Mouse (Mus musculus) MEL-GATA-1-ER (cell line): ENCODE data around the gene Agap1.

Source experiments
- DNase-seq: peaks from one replicate; pipeline ENCODE4 v3.0.0-alpha.2; 2012; ENCODE audit warnings: low read depth; ENCODE audit errors: extremely low read depth

Gene Agap1

GRCm38 (mm10) chr1:89750921-89751320 is 296.3 kb downstream of the Agap1 start:
- DNase-seq, result no peak

- DNase-seq, result no peak
Measured at GRCm38 (mm10) chr1:89751344-89751743, 296.7 kb downstream of the Agap1 start.

- no peak for DNase-seq
Measured at GRCm38 (mm10) chr1:89752659-89753058, 298.1 kb downstream of the Agap1 start.

GRCm38 (mm10) chr1:89755358-89755757 is 300.8 kb downstream of the Agap1 start:
- no peak for DNase-seq

GRCm38 (mm10) chr1:89756387-89756786 is 301.8 kb downstream of the Agap1 start:
- DNase-seq, result no peak

- no peak for DNase-seq
Measured at GRCm38 (mm10) chr1:89757545-89757944, 302.9 kb downstream of the Agap1 start.

- DNase-seq, result no peak
Measured at GRCm38 (mm10) chr1:89763912-89764311, 309.3 kb downstream of the Agap1 start.

- no peak for DNase-seq
Measured at GRCm38 (mm10) chr1:89766891-89767290, 312.3 kb downstream of the Agap1 start.

GRCm38 (mm10) chr1:89769641-89770040 is 315.0 kb downstream of the Agap1 start:
- DNase-seq, result no peak

GRCm38 (mm10) chr1:89770298-89770697 is 315.7 kb downstream of the Agap1 start:
- no peak for DNase-seq

GRCm38 (mm10) chr1:89775750-89776149 is 321.1 kb downstream of the Agap1 start:
- DNase-seq, result no peak

GRCm38 (mm10) chr1:89780675-89781074 is 326.1 kb downstream of the Agap1 start:
- DNase-seq, result no peak

GRCm38 (mm10) chr1:89781861-89782260 is 327.3 kb downstream of the Agap1 start:
- no peak for DNase-seq

GRCm38 (mm10) chr1:89786793-89787192 is 332.2 kb downstream of the Agap1 start:
- no peak for DNase-seq

- no peak for DNase-seq
Measured at GRCm38 (mm10) chr1:89798724-89799123, 344.1 kb downstream of the Agap1 start.

GRCm38 (mm10) chr1:89801506-89801905 is 346.9 kb downstream of the Agap1 start:
- no peak for DNase-seq

- no peak for DNase-seq
Measured at GRCm38 (mm10) chr1:89804981-89805380, 350.4 kb downstream of the Agap1 start.

GRCm38 (mm10) chr1:89812816-89813215 is 358.2 kb downstream of the Agap1 start:
- no peak for DNase-seq

- no peak for DNase-seq
Measured at GRCm38 (mm10) chr1:89816487-89817206, 362.0 kb downstream of the Agap1 start.

- no peak for DNase-seq
Measured at GRCm38 (mm10) chr1:89821822-89822221, 367.2 kb downstream of the Agap1 start.

GRCm38 (mm10) chr1:89822431-89822830 is 367.8 kb downstream of the Agap1 start:
- no peak for DNase-seq

- DNase-seq, result no peak
Measured at GRCm38 (mm10) chr1:89823036-89823435, 368.4 kb downstream of the Agap1 start.

GRCm38 (mm10) chr1:89827051-89827450 is 372.4 kb downstream of the Agap1 start:
- no peak for DNase-seq

- no peak for DNase-seq
Measured at GRCm38 (mm10) chr1:89831095-89831494, 376.5 kb downstream of the Agap1 start.
